Mouse (Mus musculus) embryo, embryonic 11 days (tissue): ENCODE results near the gene Plod3.

Source experiments
- DNase-seq: peaks from one replicate; pipeline ENCODE4 v3.0.0-alpha.2; 2015

Gene Plod3

GRCm38 (mm10) chr5:137028561-137029272 lies 41.9 kb downstream of the Plod3 start:
- no peak for DNase-seq

- no peak for DNase-seq
Observed at GRCm38 (mm10) chr5:137029273-137029585, 42.4 kb downstream of the Plod3 start.

GRCm38 (mm10) chr5:137029643-137030415 lies 43.0 kb downstream of the Plod3 start:
- peak; percentile 98 for DNase-seq

- no peak for DNase-seq
Observed at GRCm38 (mm10) chr5:137030416-137030810, 43.6 kb downstream of the Plod3 start.

GRCm38 (mm10) chr5:137031076-137032032 lies 44.5 kb downstream of the Plod3 start:
- DNase-seq: peak; percentile 55

GRCm38 (mm10) chr5:137032033-137032421 lies 45.2 kb downstream of the Plod3 start:
- peak; percentile 41 for DNase-seq

- peak; percentile 93 for DNase-seq
Observed at GRCm38 (mm10) chr5:137032641-137033074, 45.8 kb downstream of the Plod3 start.

GRCm38 (mm10) chr5:137036211-137036610 lies 49.4 kb downstream of the Plod3 start:
- DNase-seq: no peak

GRCm38 (mm10) chr5:137039453-137039852 lies 52.6 kb downstream of the Plod3 start:
- no peak for DNase-seq

- no peak for DNase-seq
Observed at GRCm38 (mm10) chr5:137041442-137041841, 54.6 kb downstream of the Plod3 start.

GRCm38 (mm10) chr5:137043997-137044396 lies 57.2 kb downstream of the Plod3 start:
- no peak for DNase-seq

GRCm38 (mm10) chr5:137045402-137046323 lies 58.8 kb downstream of the Plod3 start, which contains the start of gene Ap1s1:
Gene Ap1s1 (minus strand): TSS chr5:137046135.
- peak; percentile 100 for DNase-seq
